Mouse (Mus musculus): Measurements from ENCODE around the gene Lemd2. TPM values are rescaled to one million over a fixed set of nuclear protein-coding genes. Genes with fewer than 3 reads are reported as not detected.
A peak's percentile ranks its signal among the peaks of the same experiment; 100 is the strongest.

The Lemd2 gene
- polyA plus RNA-seq, 1 experiment from 2014 or later: 18.7 TPM

DNA sequence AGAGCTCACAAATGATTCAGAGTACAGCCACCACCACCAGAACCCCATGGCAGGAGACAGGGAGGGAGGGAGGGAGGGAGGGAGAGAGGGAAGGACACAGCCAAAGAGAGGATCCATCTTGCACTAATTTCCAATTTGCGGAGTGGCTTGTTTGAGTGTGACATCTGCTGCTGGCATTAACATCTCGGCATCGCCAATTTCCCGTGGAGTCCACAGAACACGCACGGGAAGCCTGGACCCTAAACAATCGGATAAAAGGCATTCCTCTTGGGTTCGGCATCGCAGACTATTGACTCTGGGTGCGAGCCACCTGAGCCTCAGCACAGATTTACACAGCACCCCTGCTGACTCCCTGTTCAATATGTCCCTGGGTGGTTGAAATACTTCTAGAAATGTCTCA, 21.5 kb upstream of the Lemd2 start:
- Histone ChIP-seq H3K36me3 (no peaks in the 10 kb centered on the region), H3K4me3 (replicated peaks) (no peak overlapping the region), H3K27ac (replicated peaks) (no peak overlapping the region), H3K27me3 (0 out of 2 replicates have a peak, but pooled peaks cover 9% of the 10 kb centered on the region), H3K9ac (no peak overlapping the region), H3K9me3 (replicated peaks) (no peaks in the 10 kb centered on the region), H3K4me1 (no peaks in the 10 kb centered on the region), H3K4me2 (replicated peaks) (no peak overlapping the region)
- 61% methylated on average over 10 of the region's 10 CpGs for WGBS
- no peak for ATAC-seq (ENCODE audit: insufficient number of reproducible peaks, low FRiP score, low TSS enrichment, low read depth)

DNA sequence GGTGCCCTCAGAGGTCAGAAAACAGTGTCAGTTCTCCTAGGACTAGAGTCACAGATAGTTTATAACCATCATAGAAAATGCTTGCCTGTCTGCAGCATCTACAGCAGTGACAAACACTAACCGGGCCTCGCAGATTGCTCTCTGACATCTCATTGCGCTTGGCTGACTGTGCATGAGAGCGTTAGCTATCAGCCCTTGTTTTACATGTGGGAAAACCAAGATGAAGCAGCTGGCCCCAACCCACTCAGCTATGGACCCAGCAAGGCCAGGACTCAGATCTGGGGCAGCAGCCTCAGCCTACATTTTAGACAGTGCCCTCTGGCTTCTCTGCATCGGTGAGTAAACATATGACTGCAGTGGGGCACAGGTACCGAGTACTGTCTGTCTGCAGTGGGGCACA, 19.6 kb upstream of the Lemd2 start:
- H3K27me3 ChIP-seq: peaks cover 6% of the 10 kb centered on the region; the same call in 1 of the 2 replicates
- no peak for ATAC-seq (ENCODE audit: insufficient number of reproducible peaks, low FRiP score, low TSS enrichment, low read depth)
- no peaks in the 10 kb centered on the region for H3K9me3 ChIP-seq (replicated peaks)
- H3K4me1 ChIP-seq: 0 out of 2 replicates have a peak, but pooled peaks cover 3% of the 10 kb centered on the region
- H3K4me2 ChIP-seq (replicated peaks): no peak overlapping the region
- H3K36me3 ChIP-seq: no peaks in the 10 kb centered on the region
- no peak overlapping the region for H3K27ac ChIP-seq (replicated peaks)
- no peak overlapping the region for H3K9ac ChIP-seq
- H3K4me3 ChIP-seq (replicated peaks): no peak overlapping the region
- 91% methylated on average over 6 of the region's 6 CpGs for WGBS

DNA sequence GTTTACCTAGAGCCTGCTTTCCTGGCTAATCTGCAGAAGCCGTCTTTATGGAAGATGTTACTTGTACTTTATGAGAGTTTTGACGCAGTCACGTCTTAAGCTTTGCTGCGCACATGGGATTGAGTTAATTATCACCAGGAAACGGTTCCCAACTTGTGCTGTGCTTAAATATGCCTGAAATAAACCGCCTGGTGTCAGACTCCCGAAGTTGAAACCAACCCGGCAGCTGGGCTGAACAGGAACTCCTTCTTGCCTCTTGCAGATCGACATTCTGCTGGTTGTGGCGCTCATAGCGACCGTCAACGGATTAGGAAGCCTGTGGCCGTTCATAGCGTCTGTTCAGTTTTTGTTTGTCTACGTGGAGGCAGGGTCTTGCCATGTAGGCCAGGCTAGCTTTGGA, 17.3 kb upstream of the Lemd2 start:
- no peaks in the 10 kb centered on the region for H3K36me3 ChIP-seq
- no peak overlapping the region for H3K4me3 ChIP-seq (replicated peaks)
- peaks cover 6% of the 10 kb centered on the region; the same call in 1 of the 2 replicates for H3K27me3 ChIP-seq
- no peak overlapping the region for H3K4me2 ChIP-seq (replicated peaks)
- no peak overlapping the region for H3K27ac ChIP-seq (replicated peaks)
- H3K9ac ChIP-seq: no peak overlapping the region
- 86% methylated on average over 16 of the region's 16 CpGs for WGBS
- 0 out of 2 replicates have a peak, but pooled peaks cover 5% of the 10 kb centered on the region for H3K4me1 ChIP-seq
- no peaks in the 10 kb centered on the region for H3K9me3 ChIP-seq (replicated peaks)
- ATAC-seq (ENCODE audit: insufficient number of reproducible peaks, low FRiP score, low TSS enrichment, low read depth): no peak

DNA sequence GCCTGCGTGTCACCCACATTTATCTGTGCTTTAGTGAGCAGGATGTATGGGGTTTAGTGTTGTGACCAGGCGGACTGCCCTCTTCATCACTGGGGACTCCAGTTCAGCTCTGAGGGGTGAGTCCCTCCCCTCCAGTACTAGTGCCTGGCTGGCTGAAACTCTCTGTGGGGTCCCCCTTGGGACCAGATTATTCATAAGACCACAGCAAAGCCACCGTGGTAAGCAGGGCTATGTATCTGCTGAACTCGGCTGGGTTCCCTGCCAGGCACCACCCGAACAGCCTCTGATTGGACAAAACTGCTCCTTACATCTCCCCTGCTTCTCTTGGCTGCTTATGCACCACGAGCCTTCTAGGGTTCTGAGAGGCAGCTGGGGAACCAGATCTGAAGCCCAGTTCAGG, 14.6 kb upstream of the Lemd2 start:
- no peaks in the 10 kb centered on the region for H3K9me3 ChIP-seq (replicated peaks)
- no peak overlapping the region for H3K4me3 ChIP-seq (replicated peaks)
- H3K4me2 ChIP-seq (replicated peaks): no peak overlapping the region
- WGBS: 40% methylated on average over 6 of the region's 6 CpGs
- H3K4me1 ChIP-seq: 0 out of 2 replicates have a peak, but pooled peaks cover 5% of the 10 kb centered on the region
- no peaks in the 10 kb centered on the region for H3K36me3 ChIP-seq
- no peak overlapping the region for H3K27ac ChIP-seq (replicated peaks)
- no peak overlapping the region for H3K9ac ChIP-seq
- H3K27me3 ChIP-seq: no peaks in the 10 kb centered on the region; the same call in 1 of the 2 replicates
- ATAC-seq (ENCODE audit: insufficient number of reproducible peaks, low FRiP score, low TSS enrichment, low read depth): peak; percentile 27; the same call in 1 of the 2 replicates

- WGBS: 59% methylated on average over 4 of the region's 8 CpGs
- Histone ChIP-seq H3K27ac (replicated peaks) (no peak overlapping the region), H3K9ac (no peak overlapping the region), H3K4me3 (replicated peaks) (no peak overlapping the region), H3K4me2 (replicated peaks) (no peak overlapping the region), H3K9me3 (replicated peaks) (no peaks in the 10 kb centered on the region), H3K4me1 (0 out of 2 replicates have a peak, but pooled peaks cover 5% of the 10 kb centered on the region), H3K36me3 (no peaks in the 10 kb centered on the region), H3K27me3 (no peaks in the 10 kb centered on the region; the same call in 1 of the 2 replicates)
- no peak for ATAC-seq (ENCODE audit: insufficient number of reproducible peaks, low FRiP score, low TSS enrichment, low read depth)
Measured at GRCm38 (mm10) chr17:27218364-27218763, 14.1 kb upstream of the Lemd2 start.

DNA sequence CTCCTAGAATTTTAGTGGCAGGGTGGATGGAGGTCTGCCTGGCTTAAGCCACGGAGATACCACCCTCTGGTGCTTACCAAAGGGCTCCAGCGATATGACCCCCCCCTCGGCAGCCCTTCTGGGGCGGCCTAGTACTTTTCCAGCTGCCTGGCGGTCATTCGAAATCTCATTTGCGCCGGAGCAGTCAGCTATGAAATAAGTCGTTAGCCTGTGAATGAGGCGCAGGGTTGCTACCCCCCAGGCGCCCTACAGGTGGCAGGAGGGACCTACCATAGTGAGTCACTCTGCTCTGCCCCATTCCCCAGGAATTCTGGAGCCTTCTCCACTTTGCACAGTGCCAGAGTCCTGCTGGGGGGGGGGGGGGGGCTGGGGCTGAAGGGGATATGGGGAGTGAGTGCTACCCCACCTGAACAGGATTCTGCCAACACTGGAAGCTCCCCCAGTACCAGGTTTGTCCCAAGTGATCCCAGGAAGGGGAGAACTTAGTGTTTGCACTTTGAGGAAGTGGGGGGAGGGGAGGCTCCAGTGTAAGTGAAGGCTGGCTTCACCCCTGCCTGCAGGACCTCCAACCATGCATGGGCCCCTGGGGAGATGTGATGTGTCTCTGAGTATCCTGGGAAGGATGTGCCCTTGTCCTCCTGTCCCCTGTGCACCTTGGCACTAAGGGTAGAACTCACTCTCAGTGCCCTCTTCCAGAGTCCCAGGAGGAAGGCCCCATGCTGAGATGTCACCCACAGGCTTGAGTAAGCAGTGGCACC, 8.7 kb upstream of the Lemd2 start:
- no peaks in the 10 kb centered on the region for H3K4me1 ChIP-seq
- H3K27ac ChIP-seq (replicated peaks): no peak overlapping the region
- peaks cover 10% of the 10 kb centered on the region; the same call in 1 of the 2 replicates for H3K27me3 ChIP-seq
- 3% methylated on average over 11 of the region's 11 CpGs for WGBS
- no peaks in the 10 kb centered on the region for H3K36me3 ChIP-seq
- H3K4me3 ChIP-seq (replicated peaks): no peak overlapping the region
- no peak overlapping the region for H3K4me2 ChIP-seq (replicated peaks)
- no peaks in the 10 kb centered on the region for H3K9me3 ChIP-seq (replicated peaks)
- no peak overlapping the region for H3K9ac ChIP-seq
- no peak for ATAC-seq (ENCODE audit: insufficient number of reproducible peaks, low FRiP score, low TSS enrichment, low read depth)

DNA sequence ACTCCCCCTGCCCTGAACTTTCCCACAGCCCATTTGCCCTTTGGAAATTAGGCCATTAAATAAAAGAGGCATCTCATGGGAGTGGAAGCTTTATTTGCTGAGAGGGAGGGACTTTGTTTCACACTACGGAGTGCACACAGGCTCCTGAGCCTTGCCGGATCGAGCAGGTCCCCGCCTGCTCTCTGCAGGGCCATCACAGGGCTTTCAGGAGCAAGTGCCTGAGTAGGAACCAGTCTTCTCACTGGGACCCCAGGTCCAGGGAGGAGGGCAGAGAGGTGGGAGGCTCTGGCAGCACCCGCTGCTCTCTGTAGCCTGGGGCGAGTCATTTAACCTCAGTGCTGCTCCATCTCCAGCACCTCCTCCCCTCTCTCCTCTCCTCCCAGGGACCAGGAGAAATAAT, 7.7 kb upstream of the Lemd2 start:
- WGBS: 24% methylated on average over 6 of the region's 6 CpGs
- Histone ChIP-seq H3K4me1 (no peaks in the 10 kb centered on the region), H3K9ac (no peak overlapping the region), H3K36me3 (no peaks in the 10 kb centered on the region), H3K27me3 (peaks cover 10% of the 10 kb centered on the region; the same call in 1 of the 2 replicates), H3K9me3 (replicated peaks) (no peaks in the 10 kb centered on the region), H3K27ac (replicated peaks) (no peak overlapping the region), H3K4me2 (replicated peaks) (no peak overlapping the region), H3K4me3 (replicated peaks) (no peak overlapping the region)
- no peak for ATAC-seq (ENCODE audit: insufficient number of reproducible peaks, low FRiP score, low TSS enrichment, low read depth)

DNA sequence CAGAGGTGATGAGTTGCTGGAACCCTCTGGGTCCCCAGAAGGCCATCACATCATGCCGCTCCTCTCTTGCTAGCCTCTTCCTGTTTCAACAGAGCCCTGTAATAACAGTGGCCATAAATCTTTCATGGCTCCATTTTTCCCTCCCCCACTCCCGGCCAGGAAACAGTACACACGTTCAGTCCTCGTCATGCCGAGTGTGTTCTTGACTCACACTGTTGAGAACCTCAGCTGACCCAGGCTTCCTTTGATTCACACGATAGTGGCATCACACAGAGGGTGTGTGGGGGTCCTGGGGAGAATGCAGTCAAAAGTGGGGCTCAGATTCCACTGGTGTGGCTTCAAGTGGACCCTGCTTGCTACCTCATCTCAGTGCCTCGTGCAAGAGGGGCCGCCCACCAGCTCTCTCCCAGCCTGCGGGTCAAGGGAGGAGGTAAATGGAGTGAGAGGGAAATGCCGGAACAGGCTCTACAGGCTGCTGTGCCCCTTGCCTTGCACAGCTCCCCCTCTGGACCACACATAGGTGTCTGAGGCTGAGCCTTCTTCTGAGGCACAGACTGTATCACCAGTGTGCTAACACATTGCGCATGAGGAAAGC, 2.9 kb upstream of the Lemd2 start:
- H3K27me3 ChIP-seq: 0 out of 2 replicates have a peak, but pooled peaks cover 5% of the 10 kb centered on the region
- no peak for ATAC-seq (ENCODE audit: insufficient number of reproducible peaks, low FRiP score, low TSS enrichment, low read depth)
- no peak overlapping the region for H3K27ac ChIP-seq (replicated peaks)
- H3K36me3 ChIP-seq: peaks cover 4% of the 10 kb centered on the region; the same call in 1 of the 2 replicates
- no peak overlapping the region for H3K9ac ChIP-seq
- 57% methylated on average over 11 of the region's 11 CpGs for WGBS
- H3K9me3 ChIP-seq (replicated peaks): no peaks in the 10 kb centered on the region
- H3K4me3 ChIP-seq (replicated peaks): no peak overlapping the region
- H3K4me2 ChIP-seq (replicated peaks): no peak overlapping the region
- H3K4me1 ChIP-seq: peaks cover 12% of the 10 kb centered on the region

GRCm38 (mm10) chr17:27203358-27204074, 753 bp downstream of the Lemd2 start:
- H3K4me3 ChIP-seq (replicated peaks): peak overlapping the region; percentile 93
- no peaks in the 10 kb centered on the region for H3K27me3 ChIP-seq
- no peaks in the 10 kb centered on the region for H3K9me3 ChIP-seq (replicated peaks)
- H3K4me1 ChIP-seq: peaks cover 20% of the 10 kb centered on the region
- under 1% methylated on average over 69 of the region's 74 CpGs for WGBS
- H3K27ac ChIP-seq (replicated peaks): peak overlapping the region; percentile 95
- H3K4me2 ChIP-seq (replicated peaks): peak overlapping the region; percentile 82
- ATAC-seq (ENCODE audit: insufficient number of reproducible peaks, low FRiP score, low TSS enrichment, low read depth): peak; percentile 54
- H3K9ac ChIP-seq: peak overlapping the region; percentile 94
- H3K36me3 ChIP-seq: peaks cover 41% of the 10 kb centered on the region

- no peak for ATAC-seq (ENCODE audit: insufficient number of reproducible peaks, low FRiP score, low TSS enrichment, low read depth)
- Histone ChIP-seq H3K4me2 (replicated peaks) (peak overlapping the region; percentile 82), H3K9me3 (replicated peaks) (no peaks in the 10 kb centered on the region), H3K27me3 (no peaks in the 10 kb centered on the region), H3K36me3 (peaks cover 46% of the 10 kb centered on the region), H3K27ac (replicated peaks) (peak overlapping the region; percentile 95), H3K9ac (peak overlapping the region; percentile 94), H3K4me1 (peaks cover 20% of the 10 kb centered on the region), H3K4me3 (replicated peaks) (peak overlapping the region; percentile 93)
- 38% methylated on average over 14 of the region's 14 CpGs for WGBS
Measured at GRCm38 (mm10) chr17:27202919-27203357, 1.3 kb downstream of the Lemd2 start.

DNA sequence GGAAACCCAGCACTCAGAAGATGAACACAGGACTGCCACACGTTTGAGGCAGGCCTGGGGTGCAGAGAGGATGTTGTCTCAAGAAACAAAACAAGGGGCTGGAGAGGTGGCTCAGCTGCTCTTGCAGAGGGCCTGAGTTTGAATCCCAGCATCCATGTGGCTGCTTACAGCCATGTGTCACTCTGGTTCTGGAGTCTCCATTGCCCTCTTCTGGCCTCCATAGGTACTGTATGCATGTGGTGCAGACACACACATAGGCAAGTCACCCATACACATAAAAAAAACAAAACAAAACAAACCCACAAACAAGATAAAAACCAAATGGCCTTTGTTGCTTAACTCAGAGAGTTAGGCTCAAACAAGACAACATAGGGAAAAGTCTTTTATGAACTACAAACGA, 2.3 kb downstream of the Lemd2 start:
- WGBS: 89% methylated on average over 2 of the region's 2 CpGs
- H3K4me3 ChIP-seq (replicated peaks): no peak overlapping the region
- ATAC-seq (ENCODE audit: insufficient number of reproducible peaks, low FRiP score, low TSS enrichment, low read depth): no peak
- no peak overlapping the region for H3K4me2 ChIP-seq (replicated peaks)
- H3K9ac ChIP-seq: no peak overlapping the region
- no peak overlapping the region for H3K27ac ChIP-seq (replicated peaks)
- H3K36me3 ChIP-seq: peaks cover 54% of the 10 kb centered on the region
- peaks cover 22% of the 10 kb centered on the region for H3K4me1 ChIP-seq
- no peaks in the 10 kb centered on the region for H3K9me3 ChIP-seq (replicated peaks)
- H3K27me3 ChIP-seq: no peaks in the 10 kb centered on the region
